Mouse (Mus musculus) spleen, postnatal 14 days (tissue): ENCODE results near the gene Galnt10.

Experiments used
- DNase-seq, 2 experiments: peaks; one replicate each; pipeline ENCODE4 v3.0.0; 2021 to 2022; ENCODE audit warnings: low spot score in 2 of 2

Gene Galnt10

DNA sequence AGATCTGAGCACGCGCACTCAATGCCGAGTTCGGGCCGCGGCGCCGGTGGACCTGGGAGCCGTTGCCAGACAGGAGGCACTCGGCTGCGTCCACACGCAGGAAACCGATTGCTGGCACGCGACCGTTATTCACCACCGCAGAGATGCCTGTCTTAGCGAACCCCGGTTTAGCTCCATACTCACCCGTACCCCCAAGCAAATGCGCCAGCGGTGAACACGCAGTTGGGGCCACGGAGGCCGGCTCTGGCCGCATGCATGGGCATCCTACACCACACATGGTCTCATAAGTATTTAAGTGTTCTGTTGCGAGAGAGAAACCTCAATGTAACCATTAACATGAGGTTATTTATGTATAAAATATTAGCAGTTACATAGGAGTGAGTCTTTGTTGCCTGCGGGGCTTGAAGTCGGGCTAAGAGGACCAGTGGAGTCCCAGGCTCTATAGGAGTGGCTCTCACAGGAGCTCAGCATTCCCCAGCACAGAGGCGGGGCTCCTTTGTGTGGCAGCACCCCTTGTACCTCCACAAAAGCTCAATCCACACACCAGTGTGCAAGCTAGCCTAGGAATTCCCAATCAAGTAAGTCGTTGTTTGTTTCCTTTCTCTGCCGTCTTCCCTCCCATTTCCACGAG lies 182.8 kb downstream of the Galnt10 start:
- DNase-seq, result no peak

- DNase-seq, result no peak
Observed at GRCm38 (mm10) chr11:57828955-57829870, 184.0 kb downstream of the Galnt10 start.

GRCm38 (mm10) chr11:57829871-57830775 lies 184.9 kb downstream of the Galnt10 start:
- no peak for DNase-seq

DNA sequence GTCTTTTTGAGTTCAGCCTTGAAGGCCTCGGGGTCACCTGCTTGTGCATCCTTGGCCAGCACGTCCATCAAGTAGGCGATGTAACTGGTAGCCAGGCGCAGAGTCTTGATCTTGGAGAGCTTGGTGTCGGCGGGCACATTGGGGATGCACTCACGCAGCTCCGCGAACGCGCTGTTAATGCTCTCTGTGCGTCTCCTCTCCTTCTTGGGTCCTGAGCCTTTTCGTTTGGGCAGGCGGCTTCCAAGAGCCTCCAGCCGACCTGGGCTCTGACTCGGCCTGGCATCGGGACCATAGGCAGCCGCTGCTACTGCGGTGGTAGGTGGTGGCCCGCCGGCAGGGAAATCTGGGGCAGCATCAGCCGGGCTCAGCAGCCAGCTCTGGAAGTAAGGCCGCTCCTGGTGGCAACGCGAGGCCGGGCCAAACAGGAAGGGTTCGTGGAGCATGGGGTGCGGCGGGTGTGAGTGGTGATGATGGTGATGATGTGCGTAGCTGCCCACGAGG lies 186.1 kb downstream of the Galnt10 start:
- no peak for DNase-seq

- no peak for DNase-seq
Observed at GRCm38 (mm10) chr11:57831861-57832260, 186.6 kb downstream of the Galnt10 start.

GRCm38 (mm10) chr11:57832552-57833201 lies 187.4 kb downstream of the Galnt10 start, which contains the start of gene Hand1:
Gene Hand1, minus strand, starts transcription at chr11:57832818.
- no peak for DNase-seq

DNA sequence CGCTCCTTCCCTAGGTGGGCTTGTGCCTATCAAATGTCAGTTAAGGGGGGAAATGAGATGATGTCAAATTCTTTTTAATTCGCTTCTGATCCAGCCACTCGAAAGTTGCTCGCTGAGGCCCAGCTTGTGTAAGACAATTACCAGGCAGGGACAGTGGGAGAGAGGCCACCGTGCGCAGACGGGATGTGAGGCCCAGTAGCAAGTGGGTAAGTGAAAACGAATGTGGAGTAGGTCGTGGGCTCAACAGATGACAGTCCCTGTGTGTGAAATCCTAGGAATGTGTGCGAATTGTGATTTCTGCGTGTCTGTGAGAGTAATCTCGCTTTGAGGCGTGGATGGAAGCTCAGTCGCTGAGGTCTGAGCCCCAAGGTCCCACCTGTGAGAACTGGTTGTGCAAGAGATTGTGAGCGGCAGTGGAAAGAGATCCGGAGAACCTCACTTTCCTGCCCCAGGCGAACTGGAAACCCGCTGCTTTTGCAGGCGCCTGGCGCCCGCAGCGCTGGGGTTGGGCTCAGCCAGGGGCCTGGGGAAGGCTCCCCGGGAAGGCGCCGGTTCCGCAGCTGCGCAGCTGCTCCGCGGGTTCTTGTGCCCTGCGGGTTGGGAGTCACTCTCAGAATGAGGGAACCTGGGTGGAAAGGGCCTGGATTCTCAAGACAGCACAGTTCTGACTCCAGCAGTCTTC lies 188.2 kb downstream of the Galnt10 start:
- no peak for DNase-seq

GRCm38 (mm10) chr11:57834031-57834430 lies 188.8 kb downstream of the Galnt10 start:
- DNase-seq, result no peak

DNA sequence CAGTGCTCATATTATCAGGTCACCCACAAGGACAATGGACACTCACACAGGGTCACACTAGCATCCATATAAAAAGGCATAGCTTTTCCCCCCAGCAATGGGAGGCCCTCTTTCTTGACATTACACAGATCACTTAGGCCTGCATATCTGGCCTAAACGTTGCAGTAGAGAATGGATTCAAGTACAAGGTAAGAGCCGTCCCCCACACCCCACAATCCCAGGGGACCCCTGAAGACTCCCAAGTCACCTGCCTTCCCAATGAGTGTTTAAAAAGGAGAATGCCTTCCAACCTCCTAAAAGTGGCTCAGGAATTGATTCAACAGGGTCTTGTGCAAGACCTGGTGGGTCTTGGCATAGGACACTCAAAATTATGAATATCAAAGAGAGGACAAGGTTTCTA lies 190.1 kb downstream of the Galnt10 start:
- no peak for DNase-seq

DNA sequence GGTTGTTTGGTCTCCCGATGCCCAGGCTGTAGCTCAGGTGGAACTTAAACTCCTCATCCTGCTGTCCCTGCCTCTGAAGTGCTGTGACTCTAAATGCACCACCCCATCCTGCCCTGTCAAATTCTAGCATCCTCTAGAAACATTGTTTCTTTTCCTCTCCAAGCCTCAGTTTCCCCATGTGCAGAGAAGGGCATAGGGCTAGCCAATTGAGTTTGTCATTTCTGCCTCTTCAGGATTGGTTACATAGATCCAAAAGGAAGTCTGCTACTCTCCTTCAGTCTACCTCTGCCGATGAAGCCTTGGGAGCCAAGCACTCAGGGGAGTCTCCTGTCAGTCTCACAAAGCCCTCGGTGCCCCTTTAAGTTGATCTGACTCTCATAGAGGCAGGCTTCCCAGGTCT lies 190.7 kb downstream of the Galnt10 start:
- DNase-seq, result no peak

DNA sequence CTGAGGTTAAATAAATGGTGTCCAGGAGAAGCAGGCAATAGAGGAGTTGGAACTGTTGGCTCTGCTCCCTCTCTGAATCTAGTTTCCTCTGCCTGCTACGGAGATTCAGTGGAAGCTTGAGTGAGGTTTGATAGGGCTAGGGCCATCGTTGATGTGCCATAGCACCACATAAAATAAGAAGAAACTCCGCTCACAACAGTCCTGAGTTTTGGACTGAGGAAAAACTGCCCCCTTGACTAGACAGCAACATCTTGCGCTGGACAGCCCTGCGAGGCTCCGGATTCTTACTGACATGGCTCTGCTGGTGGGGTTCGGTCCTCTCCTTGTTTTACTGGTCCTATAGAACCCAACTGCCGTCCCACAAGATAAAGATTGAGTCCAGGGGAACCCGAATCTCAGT lies 191.2 kb downstream of the Galnt10 start:
- DNase-seq, result no peak
